Mouse (Mus musculus) kidney, postnatal 36 days (tissue): ENCODE results near the gene Zfp113.
A peak's percentile ranks its signal among the peaks of the same experiment; 100 is the strongest.

ENCODE experiments used
- DNase-seq, 2 experiments: peaks; one replicate each; pipeline ENCODE4 v3.0.0; 2021 to 2022; ENCODE audit warnings: mixed read lengths in 2 of 2

Gene Zfp113

DNA sequence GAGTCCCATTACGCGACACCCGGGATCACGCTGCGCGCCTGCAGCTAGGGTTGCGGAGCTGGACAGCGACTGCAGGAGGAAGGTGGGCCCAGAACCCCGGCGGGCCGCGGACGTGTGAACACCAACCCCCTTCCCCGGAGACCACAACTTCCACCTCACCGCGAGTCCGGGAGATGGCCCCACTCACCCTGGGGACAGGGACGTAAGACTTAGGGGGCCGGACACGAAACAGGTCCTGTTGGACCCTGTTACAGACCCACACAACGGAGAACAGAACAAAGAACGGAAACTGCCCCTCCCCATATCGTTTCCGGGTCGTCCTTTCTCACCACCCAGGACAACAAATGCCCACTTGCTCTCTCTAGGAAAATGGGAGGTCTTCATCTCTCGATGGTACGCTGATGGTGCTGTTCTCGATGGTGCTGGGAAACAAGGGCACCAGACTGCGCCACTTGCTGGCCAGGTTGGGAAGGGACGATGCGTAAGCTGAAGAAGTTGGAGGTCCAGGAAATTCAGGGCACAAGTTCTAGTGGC lies at the start of gene Zfp113:
Gene Zfp113, minus strand, starts transcription at position 302 of the 534 bp plus-strand sequence.
- peak; percentile 91 to 97 for DNase-seq

DNA sequence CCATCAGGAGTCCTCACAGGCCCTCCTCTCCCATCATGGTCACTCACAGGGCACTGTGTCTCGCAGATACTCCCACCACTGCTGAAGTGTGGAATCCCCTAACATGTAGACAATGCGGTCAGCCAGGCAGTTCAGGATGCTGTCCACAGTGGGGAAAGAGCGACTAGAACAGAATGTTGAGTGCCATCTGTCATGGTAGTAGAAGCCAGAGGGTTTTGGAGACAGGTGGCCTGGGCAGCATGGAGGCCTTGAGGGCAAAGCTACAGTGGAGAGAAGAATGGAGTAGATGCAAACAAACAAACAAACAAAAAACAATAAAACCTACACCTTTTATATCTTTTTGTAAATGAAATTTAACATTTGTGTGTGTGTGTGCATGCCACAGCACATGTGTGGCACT lies 46.5 kb upstream of the Zfp113 start:
- DNase-seq = no peak

DNA sequence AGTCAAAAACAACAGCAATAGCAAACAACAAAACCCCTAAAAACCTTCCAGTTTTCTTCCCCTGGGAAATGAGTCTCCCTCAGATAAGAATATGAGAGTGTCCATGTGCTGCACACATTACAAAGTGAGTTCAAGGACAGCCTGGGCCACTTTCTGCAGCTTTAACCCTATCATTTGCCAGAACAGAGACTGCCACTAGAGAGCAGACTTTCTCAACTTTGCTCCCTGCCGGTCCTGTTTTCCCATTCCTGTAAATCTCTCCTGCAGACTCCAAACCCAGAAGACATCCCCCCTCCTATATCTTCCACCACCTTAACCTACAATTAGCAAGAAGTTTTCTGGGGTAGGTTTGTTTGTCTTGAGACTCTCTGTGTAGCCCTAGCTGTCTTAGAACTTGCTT lies 44.0 kb upstream of the Zfp113 start:
- peak; percentile 16 to 41 for DNase-seq

DNA sequence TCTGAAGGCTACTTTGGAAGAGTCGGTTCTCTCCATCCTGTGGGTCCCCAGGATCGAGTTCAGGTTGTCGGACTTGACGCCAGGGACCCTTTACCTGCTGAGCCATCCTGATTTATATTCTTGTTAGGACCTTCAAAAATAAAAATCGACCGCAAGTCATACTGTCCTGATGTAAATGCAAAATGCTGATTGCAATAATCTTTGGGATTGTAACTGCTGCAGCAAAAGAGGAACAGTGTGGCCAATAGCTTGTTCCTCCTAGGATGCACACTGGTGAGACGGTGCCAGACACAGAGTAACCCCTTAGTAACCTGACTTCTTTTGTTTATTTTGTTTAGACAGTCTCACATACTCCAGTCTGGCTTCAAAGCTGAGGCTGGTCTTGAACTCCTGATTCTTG lies 39.9 kb upstream of the Zfp113 start:
- no peak for DNase-seq

DNA sequence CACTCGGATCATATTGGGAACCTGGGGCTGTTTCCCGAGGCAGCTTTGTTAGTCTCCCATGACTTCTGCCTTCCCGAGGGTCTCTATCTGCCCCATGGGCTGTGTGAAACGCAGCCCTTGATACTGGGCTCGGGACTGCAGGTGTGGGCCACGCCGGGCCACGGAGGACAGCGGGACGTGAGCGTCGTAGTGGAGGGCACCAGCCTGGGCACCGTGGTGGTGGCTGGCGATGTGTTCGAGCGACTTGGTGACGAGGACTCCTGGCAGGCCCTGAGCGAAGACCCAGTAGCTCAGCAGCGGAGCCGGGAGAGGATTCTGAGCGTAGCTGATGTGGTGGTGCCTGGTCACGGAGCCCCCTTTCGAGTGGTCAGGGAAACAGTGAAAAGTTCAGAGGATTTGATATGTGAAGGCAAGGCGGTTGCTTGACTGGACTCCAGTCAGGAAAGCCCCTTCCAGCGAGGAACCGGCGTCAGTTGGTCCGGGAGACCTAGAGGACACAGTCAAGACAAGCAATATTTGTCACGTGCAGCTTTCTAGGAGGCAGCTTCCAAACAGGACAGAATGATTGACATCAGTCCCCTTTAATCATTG lies 39.3 kb upstream of the Zfp113 start:
- DNase-seq = peak in 1 of 2 experiments; percentile 46

DNA sequence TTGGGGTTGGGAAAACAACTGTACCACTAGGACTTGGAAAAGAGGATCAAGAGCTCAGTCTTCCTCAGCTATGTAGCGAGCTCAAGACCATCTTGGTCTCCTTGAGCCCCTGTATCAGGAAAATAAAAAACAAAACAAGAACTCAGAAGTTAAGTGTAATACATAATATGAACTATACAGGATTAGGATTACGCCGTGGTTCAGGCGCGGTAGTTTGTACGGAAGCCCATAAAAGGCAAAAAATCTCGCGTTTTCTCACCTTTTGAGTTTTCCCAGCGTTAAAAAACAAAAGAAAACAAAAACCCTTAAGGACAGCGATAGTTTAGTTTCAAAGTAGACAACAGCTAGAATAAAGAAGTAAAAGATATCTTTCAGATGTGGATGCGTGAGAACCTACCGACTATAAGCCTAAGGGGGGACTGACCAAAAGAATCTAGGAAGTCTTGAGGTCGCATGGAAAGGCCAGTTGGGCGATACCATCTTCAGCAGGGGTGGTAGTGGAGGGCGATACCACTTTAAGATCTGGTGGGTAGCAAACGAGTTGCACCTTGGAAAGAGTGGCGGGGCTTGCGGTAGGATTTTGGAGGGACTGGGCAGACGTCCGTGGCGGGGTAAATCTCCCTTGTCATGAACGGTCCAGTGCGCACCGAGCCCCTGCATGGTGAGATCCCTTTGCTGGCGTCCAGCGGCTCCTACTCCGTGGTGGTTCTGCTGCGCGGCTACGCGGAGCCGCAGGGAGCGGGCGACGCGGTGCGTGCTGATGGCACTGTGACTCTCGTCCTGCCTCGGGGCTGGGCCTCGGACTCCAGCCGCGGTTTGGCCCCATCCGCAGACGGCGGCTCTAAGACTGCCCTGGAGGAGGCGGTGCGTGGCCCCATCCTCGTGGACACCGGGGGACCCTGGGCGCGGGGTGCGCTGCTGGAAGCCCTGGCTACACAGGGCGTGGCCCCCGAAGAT lies 38.5 kb upstream of the Zfp113 start, which contains the start of gene Mblac1:
Gene Mblac1, plus strand, starts transcription at position 544 of the 957 bp plus-strand sequence.
- peak; percentile 88 to 89 for DNase-seq

DNA sequence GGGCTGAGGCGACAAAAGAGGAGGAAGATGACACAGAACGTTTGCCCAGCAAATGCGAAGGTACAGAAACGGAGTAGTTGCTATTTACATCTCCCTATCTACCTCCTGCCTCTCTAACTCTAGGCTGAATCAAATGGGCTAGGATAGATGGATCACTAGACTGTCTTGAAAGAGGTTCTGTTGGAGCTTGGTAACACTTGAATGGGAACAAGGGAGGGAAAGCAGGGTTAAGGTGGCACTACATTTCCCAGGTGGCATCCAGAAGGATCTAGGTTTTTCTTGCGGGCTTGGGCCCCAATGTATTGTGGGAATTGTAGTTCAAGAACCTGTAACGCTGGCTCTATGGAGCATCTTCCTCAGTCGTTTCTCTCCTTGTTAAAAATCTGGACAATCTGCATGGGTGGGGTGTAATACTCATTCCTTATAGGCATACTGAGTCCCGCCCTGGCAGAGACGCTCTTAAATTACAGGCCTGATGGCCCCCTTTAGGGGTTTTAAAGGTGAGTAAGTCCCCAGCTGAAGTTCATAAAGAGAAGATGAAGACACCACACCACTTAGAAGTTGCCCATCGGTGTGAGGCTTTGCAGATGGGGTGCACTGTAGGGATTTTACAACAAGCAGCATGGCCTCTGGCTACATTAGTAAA lies 32.2 kb upstream of the Zfp113 start:
- peak; percentile 79 to 87 for DNase-seq

DNA sequence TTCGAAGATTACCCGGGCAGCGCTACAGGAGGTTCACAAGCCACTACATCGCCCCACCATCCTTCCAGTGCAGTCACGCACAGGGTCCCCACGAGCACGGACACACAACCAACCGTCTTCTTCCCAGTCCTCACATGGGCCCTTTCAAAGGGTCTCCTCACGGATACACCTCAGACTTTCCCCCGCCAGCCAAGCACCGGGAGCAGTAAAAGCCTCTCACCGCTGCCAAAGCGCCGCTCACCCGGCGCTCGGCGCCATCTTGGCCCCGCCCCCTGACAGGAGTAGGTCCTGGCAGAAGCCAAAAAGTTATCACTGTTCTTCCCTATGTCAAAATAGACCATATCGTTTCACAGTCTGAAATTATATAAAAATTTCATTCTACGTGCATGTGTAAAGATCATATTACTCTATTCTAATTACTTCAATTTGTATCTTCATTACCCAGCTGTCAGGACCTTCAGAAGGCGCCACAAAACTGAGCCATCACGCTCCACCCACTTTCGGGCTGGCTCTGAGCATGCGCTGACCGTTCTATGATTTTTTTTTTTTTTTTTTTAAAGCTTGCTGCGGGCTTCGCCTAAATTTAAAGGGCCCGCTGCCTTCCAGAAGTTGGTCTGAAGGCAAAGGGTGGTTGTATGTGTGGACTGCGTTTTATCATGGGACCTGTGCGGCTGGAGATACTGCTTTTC lies 31.6 kb upstream of the Zfp113 start, which contains the start of the genes Taf6 and Cnpy4:
Gene Taf6, minus strand, starts transcription at position 502 of the 689 bp plus-strand sequence.
Gene Cnpy4, plus strand, starts transcription at position 536 of the 689 bp plus-strand sequence.
- DNase-seq = peak; percentile 86 to 90

DNA sequence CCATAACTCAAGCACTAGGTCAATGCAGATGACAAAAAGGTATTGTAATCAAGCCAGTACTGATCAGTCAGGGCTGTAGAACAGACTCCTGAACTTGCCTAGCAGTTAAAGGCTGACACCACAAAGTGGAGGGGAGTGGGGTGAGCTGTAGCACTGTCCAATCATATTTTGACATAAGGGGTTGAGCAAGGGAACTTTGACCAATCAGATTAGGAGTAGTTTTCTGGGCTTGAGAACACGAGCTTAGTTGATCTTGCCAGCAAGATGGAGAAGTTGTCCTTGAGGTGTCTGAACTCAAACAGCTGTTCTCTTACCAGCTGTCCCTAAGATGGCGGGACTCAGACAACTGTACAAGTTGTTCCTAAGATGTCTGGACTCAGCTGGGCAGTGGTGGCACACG lies 17.7 kb upstream of the Zfp113 start:
- no peak for DNase-seq

DNA sequence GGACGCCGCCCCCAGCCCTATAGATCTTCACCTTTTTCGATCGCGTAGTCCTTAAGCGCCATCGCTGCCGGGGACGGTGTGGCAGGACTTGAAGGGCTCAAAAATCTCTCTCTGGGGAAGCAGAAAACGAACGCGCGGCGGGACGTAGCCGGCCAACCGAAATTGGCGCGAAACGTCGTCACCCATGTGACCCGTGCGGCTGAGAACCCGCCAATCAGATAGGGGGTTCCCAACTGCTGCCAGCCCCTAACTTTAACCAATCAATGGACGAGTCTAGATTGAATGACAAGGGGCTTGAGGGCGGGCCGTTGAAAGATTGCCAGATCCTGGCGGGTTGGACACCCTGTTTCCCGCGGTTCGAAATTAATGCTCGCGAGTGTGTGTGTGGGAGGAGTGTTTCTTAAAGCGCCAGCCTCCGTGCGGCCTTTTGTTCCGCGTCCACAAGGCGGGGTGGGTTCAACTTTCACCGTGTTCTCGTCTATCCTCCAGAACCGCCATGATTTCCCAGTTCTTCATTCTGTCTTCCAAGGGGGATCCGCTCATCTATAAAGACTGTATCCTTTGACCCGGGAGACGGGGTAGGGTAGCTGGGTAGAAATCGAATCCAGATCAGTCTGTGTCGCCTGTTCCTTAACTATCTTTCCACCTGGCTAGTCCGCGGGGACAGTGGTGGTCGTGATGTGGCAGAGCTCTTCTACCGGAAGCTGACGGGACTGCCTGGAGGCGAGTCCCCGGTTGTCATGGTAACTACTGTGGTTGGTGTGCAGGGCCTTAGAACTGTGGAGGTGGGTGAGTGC lies 16.3 kb upstream of the Zfp113 start, which contains the start of the genes Ap4m1 and Mcm7:
Gene Ap4m1, plus strand, starts transcription at position 308 of the 797 bp plus-strand sequence.
Gene Mcm7, minus strand, starts transcription at position 728 of the 797 bp plus-strand sequence.
- peak; percentile 98 to 99 for DNase-seq

DNA sequence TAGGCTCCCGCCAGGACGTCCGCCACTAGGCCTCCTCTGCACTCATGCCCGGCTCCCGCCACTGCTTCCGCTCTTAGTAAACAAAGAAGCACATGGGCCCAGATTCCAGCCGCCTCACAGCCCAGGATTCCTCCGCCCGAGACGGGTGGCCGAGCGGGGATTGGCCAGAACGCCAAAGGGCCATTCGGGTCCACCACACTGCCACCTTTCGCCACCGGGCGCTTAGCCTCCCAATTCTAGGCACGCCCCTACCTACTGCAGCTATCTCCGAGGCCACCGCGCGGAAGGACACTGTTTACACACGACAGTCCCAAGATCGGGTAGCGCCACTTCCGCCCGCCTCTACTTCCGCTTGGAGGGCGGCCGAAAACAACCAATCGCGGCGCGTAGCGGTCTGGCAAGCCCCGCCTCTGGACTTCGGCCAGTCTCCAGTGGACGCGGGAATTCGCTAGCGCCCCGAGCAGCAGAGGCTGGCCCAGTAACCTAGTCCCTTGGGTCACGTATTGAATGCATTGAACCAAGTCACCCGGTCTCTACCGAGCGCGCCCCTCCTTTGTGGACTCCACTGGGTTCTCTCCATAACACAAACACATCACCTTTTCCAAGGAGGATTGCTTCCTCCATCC lies 15.5 kb upstream of the Zfp113 start:
- peak; percentile 98 to 99 for DNase-seq

DNA sequence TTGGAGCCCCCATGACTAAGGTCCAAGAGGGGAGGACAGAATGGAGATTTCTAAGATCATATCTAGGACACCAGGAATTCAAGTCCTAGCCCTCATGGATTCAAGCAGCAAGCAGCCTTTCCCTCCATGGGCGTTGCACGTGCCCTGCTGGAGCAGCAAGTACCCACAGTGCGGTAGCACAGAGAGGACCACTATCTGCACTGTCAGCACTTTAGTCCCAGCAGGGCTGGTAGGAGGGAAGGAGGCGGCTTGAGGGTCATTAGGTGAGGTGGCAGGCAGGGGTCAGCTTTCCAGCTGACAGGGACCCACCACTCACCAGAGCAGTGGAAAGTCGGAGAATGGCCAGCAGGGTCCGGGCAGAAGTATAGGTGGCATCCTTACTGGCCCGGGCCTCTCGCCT lies 10.1 kb upstream of the Zfp113 start:
- DNase-seq = peak in 1 of 2 experiments; percentile 10

DNA sequence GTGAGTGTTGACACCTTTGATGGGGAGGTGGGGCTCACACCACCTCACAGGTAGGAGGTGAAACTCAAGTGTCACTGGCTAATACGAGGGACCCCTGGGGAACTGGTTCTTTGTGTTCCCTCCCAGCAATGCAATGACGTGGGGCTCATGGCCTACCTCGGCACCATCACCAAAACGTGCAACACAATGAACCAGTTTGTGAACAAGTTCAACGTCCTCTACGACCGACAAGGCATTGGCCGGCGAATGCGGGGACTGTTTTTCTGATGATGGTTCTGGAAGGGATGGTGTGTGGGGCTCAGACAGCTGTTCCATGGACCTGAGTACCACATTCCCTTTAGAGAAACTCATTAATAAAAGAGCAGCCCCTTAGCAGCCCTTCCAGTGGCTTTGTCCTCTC lies 8.1 kb upstream of the Zfp113 start:
- DNase-seq = no peak

DNA sequence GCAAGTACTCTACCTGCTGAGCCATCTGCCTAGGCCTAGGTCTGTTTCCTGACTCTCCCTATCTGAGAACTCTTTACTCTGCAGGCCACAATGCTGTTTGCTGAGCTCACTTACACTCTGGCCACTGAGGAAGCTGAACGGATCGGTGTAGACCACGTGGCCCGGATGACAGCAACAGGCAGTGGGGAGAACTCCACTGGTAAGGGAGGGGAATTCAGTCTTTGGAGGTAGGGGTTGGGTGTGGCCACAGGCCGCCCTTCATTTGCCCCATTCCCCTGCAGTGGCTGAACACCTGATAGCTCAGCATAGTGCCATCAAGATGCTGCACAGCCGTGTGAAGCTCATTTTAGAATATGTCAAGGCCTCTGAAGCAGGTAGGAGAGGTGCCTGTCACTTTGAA lies 7.5 kb upstream of the Zfp113 start:
- no peak for DNase-seq

DNA sequence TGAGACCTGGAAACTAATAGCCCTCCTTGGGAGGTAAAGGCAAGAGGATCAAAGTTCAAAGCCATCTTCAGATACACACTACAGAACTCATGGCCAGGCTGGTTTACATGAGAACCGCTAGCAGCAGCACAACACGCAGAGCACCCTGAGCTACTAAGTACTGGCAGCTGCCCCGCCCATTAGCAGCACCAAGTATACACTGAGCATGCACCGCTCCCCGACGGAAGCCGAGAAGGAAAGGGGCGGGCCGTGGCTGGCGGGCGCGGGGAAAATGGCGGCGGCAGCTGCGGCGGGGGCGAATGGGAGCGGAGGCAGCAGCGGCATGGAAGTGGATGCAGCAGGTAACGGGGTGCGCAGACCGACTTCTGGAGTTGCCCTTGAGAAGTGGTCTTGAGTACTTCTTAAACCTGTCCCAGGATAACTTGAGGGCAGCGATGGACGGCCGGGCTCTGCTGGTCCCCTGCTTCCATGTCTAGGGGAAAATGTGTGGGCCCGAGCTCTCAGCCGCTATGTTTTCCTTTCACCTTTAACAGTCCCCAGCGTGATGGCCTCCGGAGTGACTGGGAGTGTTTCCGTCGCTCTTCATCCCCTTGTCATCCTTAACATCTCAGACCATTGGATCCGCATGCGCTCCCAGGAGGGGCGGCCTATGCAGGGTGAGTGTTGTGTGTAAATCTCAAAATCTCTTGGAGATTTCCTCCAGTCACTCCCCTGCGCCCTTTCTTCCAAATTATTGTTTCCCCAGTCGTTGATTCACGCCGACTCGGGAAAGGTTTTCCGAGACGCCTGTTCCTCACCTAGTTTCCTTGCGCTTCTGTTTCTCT lies 5.5 kb upstream of the Zfp113 start, which contains the start of gene Cops6:
Gene Cops6, plus strand, starts transcription at position 230 of the 824 bp plus-strand sequence.
- DNase-seq = peak; percentile 96 to 97

DNA sequence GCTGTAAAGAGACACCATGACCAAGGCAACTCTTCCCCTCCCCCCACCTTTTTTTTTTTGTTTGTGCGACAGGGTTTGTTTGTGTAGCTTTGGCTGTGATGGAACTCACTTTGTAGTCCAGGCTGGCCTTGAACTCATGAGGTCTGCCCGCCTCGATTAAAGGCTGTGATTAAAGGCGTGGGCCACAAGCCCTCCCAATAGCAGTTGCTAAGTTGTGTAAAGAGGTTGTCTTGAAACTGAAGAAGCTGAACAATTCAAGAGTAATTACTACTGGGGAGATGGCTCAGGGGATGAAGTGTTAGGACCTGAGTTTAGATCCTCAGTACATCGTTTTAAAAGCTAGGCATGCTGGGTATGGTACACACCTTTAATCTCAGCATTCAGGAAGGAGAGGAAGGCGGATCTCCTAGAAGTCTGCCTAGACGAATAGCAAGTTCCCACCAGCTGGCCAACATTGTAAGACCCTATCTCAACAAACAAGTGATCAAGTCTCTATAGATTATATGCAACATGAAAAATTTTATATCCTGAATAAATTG lies 4.7 kb upstream of the Zfp113 start:
- DNase-seq = no peak

DNA sequence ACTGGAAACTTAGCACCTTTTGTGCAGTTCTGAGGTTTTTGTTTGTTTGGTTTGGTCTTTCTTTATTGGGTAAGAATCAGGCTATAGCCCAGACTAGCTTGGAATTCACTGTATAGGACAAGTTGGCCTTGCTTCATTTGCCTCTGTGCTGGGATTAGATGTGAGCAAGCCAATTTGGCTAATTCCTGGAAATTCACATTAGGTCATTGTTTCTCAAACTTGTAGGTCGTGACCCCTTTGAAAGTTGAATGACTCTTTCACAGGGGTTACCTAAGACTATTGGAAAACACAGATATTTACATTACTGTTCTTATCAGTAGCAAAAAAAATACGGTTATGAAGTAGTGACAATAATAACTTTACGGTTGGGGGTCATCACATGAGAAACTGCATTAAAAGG lies 1.2 kb downstream of the Zfp113 start:
- no peak for DNase-seq

DNA sequence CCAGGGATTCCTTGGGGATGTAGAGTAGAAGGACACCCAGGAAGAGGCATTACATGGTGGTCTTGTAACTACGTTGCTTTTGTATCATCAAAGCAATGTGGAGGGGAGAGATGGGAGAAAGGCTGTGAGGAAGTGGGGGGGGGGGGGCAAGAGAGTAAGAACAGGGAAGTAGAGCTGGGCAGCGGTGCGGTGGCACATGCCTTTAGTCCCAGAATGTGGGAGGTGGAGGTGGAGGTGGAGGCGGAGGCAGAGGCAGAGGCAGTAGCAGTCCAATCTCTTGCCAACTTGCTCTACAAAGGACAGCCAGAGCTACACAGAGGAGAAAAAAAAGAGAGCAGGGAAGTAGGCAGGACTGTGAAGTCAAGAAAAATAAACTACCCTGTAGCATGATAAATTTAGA lies 17.0 kb downstream of the Zfp113 start:
- DNase-seq = no peak

DNA sequence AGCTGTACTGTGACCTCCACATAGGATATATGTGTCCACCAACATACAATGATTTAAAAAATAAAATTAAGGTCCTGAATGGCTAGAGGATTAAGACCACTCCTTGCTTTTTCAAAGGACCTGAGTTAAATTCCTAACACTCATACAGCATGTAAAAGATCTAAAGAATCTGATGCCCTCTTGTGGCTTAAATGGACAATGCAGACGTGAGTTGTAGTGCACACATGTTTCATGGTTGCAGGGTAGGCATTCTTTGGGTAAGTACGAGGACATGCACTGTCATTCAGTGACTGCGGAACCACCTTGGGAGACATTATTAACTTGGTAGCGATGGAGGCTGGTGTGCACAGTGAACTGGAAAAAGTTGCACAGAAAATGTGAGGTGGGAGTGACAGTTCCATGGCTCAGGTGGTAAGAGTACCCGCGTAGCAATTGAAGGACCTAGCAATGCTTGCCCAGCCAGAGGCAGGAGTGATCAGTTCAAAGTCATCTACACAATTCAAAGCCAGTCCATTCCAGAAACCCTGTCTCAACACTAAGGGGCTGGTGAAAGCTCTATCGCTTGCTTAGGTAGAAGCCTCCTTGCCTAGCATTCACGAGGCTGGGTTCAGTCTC lies 17.5 kb downstream of the Zfp113 start:
- peak; percentile 64 to 73 for DNase-seq
